Mouse (Mus musculus): ENCODE data around the gene 4930432M17Rik.

DNA sequence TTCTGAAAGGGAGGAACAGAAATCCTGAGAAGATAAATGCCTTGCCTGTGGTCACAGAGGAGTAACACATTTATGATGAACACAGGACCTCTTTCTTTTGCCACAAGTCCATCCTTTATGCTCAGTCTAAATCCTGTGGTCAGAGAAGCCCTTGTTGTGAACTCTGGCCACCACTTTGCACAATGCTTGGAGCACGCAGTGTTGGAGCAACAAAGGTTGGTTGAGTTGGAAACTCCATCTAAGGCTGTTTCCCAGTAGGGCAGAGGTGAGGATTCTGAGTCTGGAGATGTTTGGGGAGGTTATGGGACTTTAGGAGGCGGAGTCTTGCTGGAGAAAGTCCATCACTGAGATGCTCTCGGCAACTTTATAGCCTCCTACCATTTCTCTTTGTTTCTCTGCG, 36.5 kb downstream of the 4930432M17Rik start:
- TF ChIP-seq CTCF (IDR thresholded peaks at IDR 0.05; ENCODE audit: extremely low read depth, insufficient read length, insufficient replicate concordance, low read depth, low read length) = no peak
- no peak for TF ChIP-seq POLR2A (IDR thresholded peaks at IDR 0.05; ENCODE audit: low read depth, low read length)
